Mouse (Mus musculus) heart, embryonic 15.5 days (tissue): ENCODE results near the gene H2-T22. TPM values are rescaled to one million over a fixed set of nuclear protein-coding genes. Genes with fewer than 3 reads are reported as not detected.
"Not testable (repeated sequence)": the region's sequence is repeated elsewhere in the genome, so short reads cannot be mapped to it uniquely, and the experiment has no call there.

Experiments
- ATAC-seq: fragments of 200-750 bp; cut with Nextera tagmentation; replicated peaks from 2 replicates; pipeline ENCODE4 v1.8.0; 2017; ENCODE audit warnings: low read depth, moderate TSS enrichment; ENCODE audit not compliant: insufficient number of reproducible peaks, insufficient read depth, low FRiP score
- H3K27ac ChIP-seq: fragments of 300-500 bp; sonication (generic); 2 replicates; pipeline ENCODE4 v1.5.1; 2015; ENCODE audit warnings: mild to moderate bottlenecking, inconsistent platforms
- H3K27me3 ChIP-seq: fragments of 300-500 bp; sonication (generic); 2 replicates; pipeline ENCODE4 v1.6.1; 2015; ENCODE audit warnings: inconsistent platforms
- H3K36me3 ChIP-seq: fragments of 300-500 bp; sonication (generic); 2 replicates; pipeline ENCODE4 v1.6.1; 2015; ENCODE audit warnings: mild to moderate bottlenecking, inconsistent platforms
- H3K4me1 ChIP-seq: fragments of 300-500 bp; sonication (generic); replicated peaks from 2 replicates; pipeline ENCODE4 v1.6.1; 2015; ENCODE audit warnings: inconsistent platforms
- H3K4me2 ChIP-seq: fragments of 300-500 bp; sonication (generic); 2 replicates; pipeline ENCODE4 v1.6.1; 2015; ENCODE audit warnings: inconsistent platforms, mild to moderate bottlenecking, moderate library complexity
- H3K4me3 ChIP-seq: fragments of 300-500 bp; sonication (generic); 2 replicates; pipeline ENCODE4 v1.5.1; 2015; ENCODE audit warnings: mild to moderate bottlenecking, inconsistent platforms
- H3K9ac ChIP-seq: fragments of 300-500 bp; sonication (generic); 2 replicates; pipeline ENCODE4 v1.6.1; 2015; ENCODE audit warnings: mild to moderate bottlenecking, inconsistent platforms
- H3K9me3 ChIP-seq: fragments of 300-500 bp; sonication (generic); replicated peaks from 2 replicates; pipeline ENCODE4 v1.6.1; 2016; ENCODE audit warnings: inconsistent platforms
- WGBS: fragments of 180-500 bp; shearing (Covaris S2); methylation state at CpG from one replicate; pipeline ENCODE4 v1.1.7; 2015; ENCODE audit warnings: mixed read lengths; 5-methylcytosine and 5-hydroxymethylcytosine counted together
- polyA plus RNA-seq: library from polyadenylated mRNA; unstranded; fragments of >200 nt; fragmentation: Nextera tagmentation; extraction: Ambion mirVana; gene quantifications from 2 replicates; pipeline ENCODE4 v1.2.1, GENCODE M21; 2015

Gene H2-T22
- polyA plus RNA-seq, 1 experiment from 2014 or later: 7.0 TPM

DNA sequence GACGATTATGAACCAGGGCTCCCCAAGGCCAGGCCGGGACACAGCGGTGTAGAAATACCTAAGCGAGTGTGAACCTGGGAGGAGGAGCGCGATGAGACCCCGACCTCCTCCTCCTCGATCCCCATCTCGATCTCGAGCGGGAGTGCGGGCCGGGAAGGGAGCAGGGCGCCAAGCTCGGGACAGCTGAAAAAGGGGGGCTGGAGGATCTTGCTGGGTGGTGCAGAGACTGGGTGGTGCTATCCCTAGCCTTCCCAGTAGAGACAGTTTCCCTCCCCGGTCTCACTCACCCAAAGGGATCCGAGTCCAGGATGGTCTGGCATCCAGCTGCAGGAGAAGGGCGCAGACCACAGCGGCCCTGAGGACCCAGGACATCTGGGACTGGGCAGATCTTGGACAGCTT, 492 bp downstream of the H2-T22 start:
- peak overlapping the region; percentile 84 for H3K4me2 ChIP-seq
- not testable (repeated sequence) for H3K9me3 ChIP-seq, H3K36me3 ChIP-seq, H3K27me3 ChIP-seq, H3K27ac ChIP-seq, H3K4me1 ChIP-seq
- peak; percentile 59 for ATAC-seq
- WGBS: 7% methylated on average over 19 of the region's 19 CpGs
- H3K9ac ChIP-seq: peak overlapping the region; percentile 52
- H3K4me3 ChIP-seq: peak overlapping the region; percentile 56

GRCm38 (mm10) chr17:36040604-36041003, 1.9 kb downstream of the H2-T22 start:
- not testable (repeated sequence) for H3K4me2 ChIP-seq, H3K9me3 ChIP-seq, H3K27me3 ChIP-seq, H3K27ac ChIP-seq, H3K4me1 ChIP-seq, H3K36me3 ChIP-seq, ATAC-seq, H3K9ac ChIP-seq, H3K4me3 ChIP-seq
- 67% methylated on average over 2 of the region's 2 CpGs for WGBS

- not testable (repeated sequence) for H3K4me3 ChIP-seq, H3K9ac ChIP-seq, H3K4me2 ChIP-seq, ATAC-seq, H3K27ac ChIP-seq, H3K27me3 ChIP-seq, H3K36me3 ChIP-seq, H3K9me3 ChIP-seq
- H3K4me1 ChIP-seq: peaks cover 12% of the 10 kb centered on the region
- 81% methylated on average over 13 of the region's 13 CpGs for WGBS
These were observed 6.4 kb downstream of the H2-T22 start for GRCm38 (mm10) chr17:36036126-36036525.

GRCm38 (mm10) chr17:36035010-36035638, 7.4 kb downstream of the H2-T22 start:
- H3K27me3 ChIP-seq, H3K4me3 ChIP-seq, ATAC-seq, H3K9me3 ChIP-seq, H3K27ac ChIP-seq, H3K9ac ChIP-seq, H3K4me2 ChIP-seq, H3K36me3 ChIP-seq: not testable (repeated sequence)
- WGBS: 27% methylated on average over 3 of the region's 3 CpGs
- H3K4me1 ChIP-seq: peaks cover 12% of the 10 kb centered on the region

DNA sequence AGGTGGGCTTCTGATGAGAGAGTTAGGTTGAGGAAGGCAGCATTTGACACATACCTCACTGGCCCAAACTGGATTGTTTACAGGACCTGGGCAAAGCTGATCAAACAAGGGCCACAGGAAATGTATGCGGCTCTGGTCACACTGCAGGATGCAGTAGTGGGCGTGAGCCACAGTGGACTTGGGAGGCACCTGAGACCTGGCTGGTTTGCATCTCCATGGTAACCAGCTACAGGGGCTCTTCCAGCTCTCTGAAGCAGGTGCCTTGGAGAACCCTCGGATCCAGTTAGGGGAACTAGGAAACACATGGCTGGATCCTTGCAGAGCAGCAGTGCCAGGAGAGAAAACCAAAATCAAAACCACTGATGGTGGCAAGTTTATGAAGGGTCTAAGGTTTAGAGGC, 8.0 kb downstream of the H2-T22 start:
- not testable (repeated sequence) for H3K27ac ChIP-seq, H3K9me3 ChIP-seq, ATAC-seq, H3K4me3 ChIP-seq, H3K36me3 ChIP-seq, H3K9ac ChIP-seq, H3K4me2 ChIP-seq, H3K27me3 ChIP-seq
- peaks cover 12% of the 10 kb centered on the region for H3K4me1 ChIP-seq
- WGBS: 50% methylated on average over 3 of the region's 3 CpGs

GRCm38 (mm10) chr17:36032351-36032875, 10.1 kb downstream of the H2-T22 start, which contains the start of gene H2-T23:
H2-T23 (minus strand) TSS chr17:36032855.
- WGBS: 1% methylated on average over 25 of the region's 25 CpGs
- Histone ChIP-seq H3K9ac (peak within 1 kb of the TSS; percentile 48), H3K4me1 (peaks cover 12% of the 10 kb centered on the region), H3K27ac (0 out of 2 replicates have a peak within 1 kb of the TSS, but pooled peaks have one; percentile 20), H3K4me3 (peak within 1 kb of the TSS; percentile 65), H3K4me2 (peak within 1 kb of the TSS; percentile 95)
- not testable (repeated sequence) for H3K36me3 ChIP-seq, ATAC-seq, H3K9me3 ChIP-seq, H3K27me3 ChIP-seq

DNA sequence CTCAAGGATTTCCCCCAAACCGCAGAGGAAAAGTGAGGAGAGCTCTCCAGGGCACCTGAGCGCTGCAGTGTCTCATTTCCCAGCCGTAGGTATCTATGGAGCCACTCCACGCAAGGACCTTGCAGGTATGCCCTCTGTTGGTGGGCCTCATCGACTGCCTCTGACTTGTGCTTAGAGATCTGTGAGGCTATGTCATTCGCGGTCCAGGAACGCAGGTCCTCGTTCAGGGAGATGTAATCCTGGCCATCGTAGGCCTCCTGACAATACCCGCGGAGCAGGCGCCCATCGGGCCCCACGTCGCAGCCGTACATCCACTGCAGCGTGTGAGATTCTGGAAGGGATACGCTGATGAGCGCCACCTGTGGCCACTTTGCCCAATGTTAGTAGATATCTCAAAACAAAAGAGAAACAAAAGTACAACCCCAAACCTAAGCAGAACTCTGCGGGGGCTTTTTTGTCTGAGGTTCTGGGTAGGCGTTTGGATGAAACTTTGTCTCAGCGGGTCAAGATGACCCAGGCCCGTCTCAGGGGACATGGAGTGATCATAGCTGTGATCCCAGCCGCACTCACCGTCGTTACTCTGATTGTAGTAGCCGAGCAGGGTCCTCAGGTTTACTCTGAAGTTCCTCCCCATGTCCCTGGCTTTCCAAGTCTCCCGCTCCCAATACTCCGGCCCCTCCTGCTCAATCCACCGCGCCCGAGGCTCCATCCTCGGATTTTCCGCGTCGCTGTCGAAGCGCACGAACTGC, 10.8 kb downstream of the H2-T22 start:
- Histone ChIP-seq H3K4me3 (peak overlapping the region; percentile 65), H3K4me2 (peak overlapping the region; percentile 95), H3K9ac (peak overlapping the region; percentile 48), H3K27ac (0 out of 2 replicates have a peak overlapping the region, but pooled peaks have one; percentile 20), H3K4me1 (peaks cover 12% of the 10 kb centered on the region)
- peak; percentile 43; the same call in 1 of the 2 replicates for ATAC-seq
- WGBS: 4% methylated on average over 40 of the region's 40 CpGs
- not testable (repeated sequence) for H3K27me3 ChIP-seq, H3K36me3 ChIP-seq, H3K9me3 ChIP-seq

DNA sequence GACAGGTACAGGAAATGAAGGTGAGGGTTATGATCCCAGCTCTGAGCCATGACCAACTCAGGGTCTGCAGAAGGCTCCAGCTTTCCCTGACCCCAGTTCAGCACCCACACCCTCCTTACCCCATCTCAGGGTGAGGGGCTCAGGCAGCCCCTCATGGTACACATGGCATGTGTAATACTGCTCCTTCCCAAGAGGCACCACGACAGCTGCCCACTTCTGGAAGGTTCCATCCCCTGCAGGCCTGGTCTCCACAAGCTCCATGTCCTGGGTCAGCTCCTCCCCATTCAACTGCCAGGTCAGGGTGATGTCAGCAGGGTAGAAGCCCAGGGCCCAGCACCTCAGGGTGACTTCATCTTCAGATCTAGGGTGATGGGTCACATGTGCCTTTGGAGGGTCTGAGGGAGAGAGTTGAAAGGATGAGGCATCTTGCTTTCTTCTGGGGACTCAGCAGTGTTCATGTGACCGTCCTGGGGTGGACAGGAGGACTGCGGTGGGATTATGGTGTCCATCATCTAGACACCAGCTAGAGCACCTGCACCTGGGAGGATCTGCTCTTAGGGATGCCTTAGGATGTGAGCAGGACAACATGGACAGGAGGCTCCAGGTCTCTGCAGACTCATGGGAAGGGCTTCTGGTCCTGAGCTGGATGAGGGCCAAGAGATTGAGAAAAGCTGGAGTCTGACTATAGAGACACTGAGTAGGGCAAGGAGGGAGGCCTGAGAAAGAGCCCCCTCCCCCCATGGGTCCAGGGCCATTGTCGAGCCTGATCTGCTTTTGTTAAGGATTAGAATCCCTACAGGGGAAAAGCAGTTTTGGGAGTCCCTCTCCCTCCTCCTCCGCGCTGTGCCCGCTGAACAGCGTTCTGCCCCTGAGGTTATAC, 11.6 kb downstream of the H2-T22 start:
- H3K36me3 ChIP-seq, H3K9ac ChIP-seq, H3K27me3 ChIP-seq, ATAC-seq, H3K27ac ChIP-seq, H3K9me3 ChIP-seq: not testable (repeated sequence)
- peak overlapping the region; percentile 65 for H3K4me3 ChIP-seq
- H3K4me2 ChIP-seq: peak overlapping the region; percentile 95
- H3K4me1 ChIP-seq: peaks cover 12% of the 10 kb centered on the region
- WGBS: 54% methylated on average over 8 of the region's 8 CpGs

GRCm38 (mm10) chr17:36030046-36030702, 12.4 kb downstream of the H2-T22 start:
- not testable (repeated sequence) for H3K4me2 ChIP-seq, ATAC-seq

DNA sequence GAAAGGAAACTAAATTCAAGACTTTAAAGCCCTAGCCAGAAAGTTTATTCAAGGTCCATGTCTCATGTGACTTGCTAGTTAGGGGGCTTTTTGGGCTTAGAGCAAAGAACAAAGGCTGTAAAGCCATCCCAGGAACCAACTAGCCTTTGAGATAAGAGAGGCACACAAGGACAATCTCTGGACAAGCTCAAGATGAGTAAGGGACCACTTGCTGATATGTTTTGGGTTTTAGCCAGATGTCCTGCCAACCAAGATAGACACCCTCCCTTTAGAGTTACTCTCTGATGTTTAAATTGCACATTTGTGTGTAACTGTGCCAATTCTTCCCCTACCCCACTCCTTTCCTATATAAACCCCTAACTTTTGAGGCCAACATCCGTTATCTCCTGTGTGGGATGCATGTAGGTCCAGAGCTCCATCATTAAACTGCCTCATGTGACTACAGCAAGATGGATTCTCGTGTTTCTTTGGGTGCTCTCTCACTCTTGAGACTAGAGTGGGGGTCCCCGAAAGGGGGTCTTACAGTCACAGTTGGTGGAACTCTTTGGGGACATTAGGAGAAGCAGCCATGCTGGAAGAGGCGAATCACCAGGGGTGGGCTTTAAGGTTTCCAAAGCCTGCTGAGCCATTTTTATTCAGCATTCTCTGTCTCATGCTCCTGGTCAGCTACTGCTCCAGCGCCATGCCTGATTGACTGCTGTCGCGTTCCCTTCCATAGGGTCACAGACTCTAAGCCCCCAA, 13.5 kb downstream of the H2-T22 start:
- no peaks in the 10 kb centered on the region for H3K36me3 ChIP-seq
- ATAC-seq: no peak
- WGBS: 83% methylated on average over 7 of the region's 7 CpGs
- H3K9me3 ChIP-seq: no peaks in the 10 kb centered on the region
- H3K4me2 ChIP-seq: no peak overlapping the region
- H3K4me3 ChIP-seq: no peak overlapping the region
- no peak overlapping the region for H3K9ac ChIP-seq
- H3K4me1 ChIP-seq: peaks cover 13% of the 10 kb centered on the region
- H3K27me3 ChIP-seq: no peaks in the 10 kb centered on the region
- H3K27ac ChIP-seq: no peak overlapping the region

More at GRCm38 (mm10) chr17:36030046-36030702, 12.4 kb downstream of the H2-T22 start:
- peaks cover 12% of the 10 kb centered on the region for H3K4me1 ChIP-seq
- not testable (repeated sequence) for H3K4me3 ChIP-seq, H3K9me3 ChIP-seq, H3K36me3 ChIP-seq, H3K9ac ChIP-seq, H3K27ac ChIP-seq, H3K27me3 ChIP-seq
- WGBS: 66% methylated on average over 4 of the region's 4 CpGs
